Mouse (Mus musculus) liver, adult 2 months (tissue): ENCODE data around the gene Fgfr2.

ENCODE experiments used
- CTCF ChIP-seq: fragments of 200-500 bp; IDR thresholded peaks from 2 replicates; pipeline ENCODE4 v1.5.1; 2011; ENCODE audit warnings: low read depth, low read length, control low read depth
- POLR2A ChIP-seq: fragments of 200-500 bp; IDR thresholded peaks from 2 replicates; pipeline ENCODE4 v1.6.1; 2011; ENCODE audit warnings: low read length, control low read depth; ENCODE audit not compliant: insufficient read depth; ENCODE audit errors: extremely low read depth

- TF ChIP-seq CTCF = no peak
- TF ChIP-seq POLR2A = no peak
Measured at GRCm38 (mm10) chr7:131846066-131846905, 1276.9 kb downstream of the Fgfr2 start.
